Mouse (Mus musculus): Measurements from ENCODE around the gene Btrc. TPM values are rescaled to one million over a fixed set of nuclear protein-coding genes. Genes with fewer than 3 reads are reported as not detected.
"Not testable (repeated sequence)": the region's sequence is repeated elsewhere in the genome, so short reads cannot be mapped to it uniquely, and the experiment has no call there.

Btrc gene
- polyA plus RNA-seq (2016; fragmentation: Nextera tagmentation; extraction: Ambion mirVana), result 43.1 and 57.5 TPM in 2 replicates

GRCm38 (mm10) chr19:45363384-45363926 lies at the start of gene Btrc:
Btrc (plus strand) TSS chr19:45363734.
- peaks cover 15% of the 10 kb centered on the region for H3K4me1 ChIP-seq
- under 1% methylated on average over 42 of the region's 42 CpGs for WGBS
- peaks cover 10% of the 10 kb centered on the region; the same call in 1 of the 2 replicates for H3K36me3 ChIP-seq
- no peaks in the 10 kb centered on the region for H3K9me3 ChIP-seq (replicated peaks)
- DNase-seq (ENCODE audit: low spot score), result peak; percentile 100
- H3K4me3 ChIP-seq, result peak within 1 kb of the TSS; percentile 68
- no peaks in the 10 kb centered on the region for H3K27me3 ChIP-seq (ENCODE audit: low read depth, poor library complexity, severe bottlenecking)
- peak within 1 kb of the TSS; percentile 93 for H3K27ac ChIP-seq (replicated peaks)

- H3K27ac ChIP-seq (replicated peaks), result no peak overlapping the region
- H3K27me3 ChIP-seq (ENCODE audit: low read depth, poor library complexity, severe bottlenecking), result peaks cover 91% of the 10 kb centered on the region
Measured at GRCm38 (mm10) chr19:45317473-45317882, 46.1 kb upstream of the Btrc start.

GRCm38 (mm10) chr19:45321062-45321461 lies 42.5 kb upstream of the Btrc start:
- no peak for DNase-seq (ENCODE audit: low spot score)
- Histone ChIP-seq H3K9me3 (replicated peaks) (no peaks in the 10 kb centered on the region), H3K36me3 (no peaks in the 10 kb centered on the region), H3K27ac (replicated peaks) (no peak overlapping the region), H3K4me1 (peaks cover 14% of the 10 kb centered on the region), H3K4me3 (no peak overlapping the region), H3K27me3 (ENCODE audit: low read depth, poor library complexity, severe bottlenecking) (peaks cover 58% of the 10 kb centered on the region)
- WGBS, result 85% methylated on average over 5 of the region's 5 CpGs

More at GRCm38 (mm10) chr19:45317473-45317882, 46.1 kb upstream of the Btrc start:
- H3K9me3 ChIP-seq (replicated peaks), result no peaks in the 10 kb centered on the region
- no peak overlapping the region for H3K4me3 ChIP-seq
- no peak for DNase-seq (ENCODE audit: low spot score)
- WGBS, result 44% methylated on average over 13 of the region's 13 CpGs
- H3K4me1 ChIP-seq, result peaks cover 26% of the 10 kb centered on the region
- no peaks in the 10 kb centered on the region for H3K36me3 ChIP-seq

GRCm38 (mm10) chr19:45329039-45329438 lies 34.5 kb upstream of the Btrc start:
- Histone ChIP-seq H3K27me3 (ENCODE audit: low read depth, poor library complexity, severe bottlenecking) (peaks cover 50% of the 10 kb centered on the region), H3K4me1 (peaks cover 26% of the 10 kb centered on the region), H3K9me3 (replicated peaks) (no peaks in the 10 kb centered on the region), H3K27ac (replicated peaks) (no peak overlapping the region), H3K36me3 (no peaks in the 10 kb centered on the region), H3K4me3 (no peak overlapping the region)
- WGBS, result 25% methylated on average over 3 of the region's 3 CpGs
- no peak for DNase-seq (ENCODE audit: low spot score)

GRCm38 (mm10) chr19:45329748-45330298 lies 33.7 kb upstream of the Btrc start:
- H3K27me3 ChIP-seq (ENCODE audit: low read depth, poor library complexity, severe bottlenecking), result peaks cover 50% of the 10 kb centered on the region
- peaks cover 26% of the 10 kb centered on the region for H3K4me1 ChIP-seq
- H3K4me3 ChIP-seq, result peak overlapping the region; percentile 38
- H3K36me3 ChIP-seq, result no peaks in the 10 kb centered on the region
- 0 out of 2 replicates have a peak overlapping the region, but pooled peaks have one; percentile 1 for H3K27ac ChIP-seq (replicated peaks)
- DNase-seq (ENCODE audit: low spot score), result peak; percentile 31
- no peaks in the 10 kb centered on the region for H3K9me3 ChIP-seq (replicated peaks)
- 4% methylated on average over 24 of the region's 24 CpGs for WGBS

- 85% methylated on average over 6 of the region's 6 CpGs for WGBS
- Histone ChIP-seq H3K4me1 (peaks cover 4% of the 10 kb centered on the region; the same call in 1 of the 2 replicates), H3K4me3 (no peak overlapping the region), H3K36me3 (no peaks in the 10 kb centered on the region), H3K9me3 (replicated peaks) (no peaks in the 10 kb centered on the region), H3K27me3 (ENCODE audit: low read depth, poor library complexity, severe bottlenecking) (peaks cover 5% of the 10 kb centered on the region), H3K27ac (replicated peaks) (no peak overlapping the region)
- DNase-seq (ENCODE audit: low spot score), result no peak
Measured at GRCm38 (mm10) chr19:45336718-45337117, 26.8 kb upstream of the Btrc start.

- Histone ChIP-seq H3K4me3 (no peak overlapping the region), H3K4me1 (peaks cover 4% of the 10 kb centered on the region; the same call in 1 of the 2 replicates), H3K27ac (replicated peaks) (no peak overlapping the region), H3K9me3 (replicated peaks) (no peaks in the 10 kb centered on the region), H3K27me3 (ENCODE audit: low read depth, poor library complexity, severe bottlenecking) (no peaks in the 10 kb centered on the region), H3K36me3 (no peaks in the 10 kb centered on the region)
- no peak for DNase-seq (ENCODE audit: low spot score)
- WGBS, result 83% methylated on average over 10 of the region's 10 CpGs
Measured at GRCm38 (mm10) chr19:45338182-45338581, 25.4 kb upstream of the Btrc start.

GRCm38 (mm10) chr19:45343941-45344340 lies 19.6 kb upstream of the Btrc start:
- WGBS, result 76% methylated on average over 5 of the region's 5 CpGs
- Histone ChIP-seq H3K27me3 (ENCODE audit: low read depth, poor library complexity, severe bottlenecking) (no peaks in the 10 kb centered on the region), H3K9me3 (replicated peaks) (no peaks in the 10 kb centered on the region), H3K36me3 (no peaks in the 10 kb centered on the region), H3K4me3 (no peak overlapping the region), H3K4me1 (no peaks in the 10 kb centered on the region), H3K27ac (replicated peaks) (no peak overlapping the region)
- no peak for DNase-seq (ENCODE audit: low spot score)

GRCm38 (mm10) chr19:45348188-45348587 lies 15.3 kb upstream of the Btrc start:
- Histone ChIP-seq H3K4me3 (no peak overlapping the region), H3K27ac (replicated peaks) (no peak overlapping the region), H3K36me3 (no peaks in the 10 kb centered on the region), H3K27me3 (ENCODE audit: low read depth, poor library complexity, severe bottlenecking) (peaks cover 15% of the 10 kb centered on the region), H3K4me1 (no peaks in the 10 kb centered on the region), H3K9me3 (replicated peaks) (no peaks in the 10 kb centered on the region)
- 79% methylated on average over 4 of the region's 4 CpGs for WGBS
- no peak for DNase-seq (ENCODE audit: low spot score)

- no peaks in the 10 kb centered on the region for H3K4me1 ChIP-seq
- H3K9me3 ChIP-seq (replicated peaks), result no peaks in the 10 kb centered on the region
- H3K27ac ChIP-seq (replicated peaks), result no peak overlapping the region
- no peak overlapping the region for H3K4me3 ChIP-seq
- 67% methylated on average over 12 of the region's 12 CpGs for WGBS
- H3K27me3 ChIP-seq (ENCODE audit: low read depth, poor library complexity, severe bottlenecking), result peaks cover 15% of the 10 kb centered on the region
- DNase-seq (ENCODE audit: low spot score), result no peak
- H3K36me3 ChIP-seq, result no peaks in the 10 kb centered on the region
Measured at GRCm38 (mm10) chr19:45350456-45350855, 13.1 kb upstream of the Btrc start.

GRCm38 (mm10) chr19:45352706-45353105 lies 10.8 kb upstream of the Btrc start:
- H3K27ac ChIP-seq (replicated peaks); H3K36me3 ChIP-seq; H3K4me1 ChIP-seq; DNase-seq (ENCODE audit: low spot score); H3K9me3 ChIP-seq (replicated peaks); H3K4me3 ChIP-seq: not testable (repeated sequence)
- peaks cover 15% of the 10 kb centered on the region for H3K27me3 ChIP-seq (ENCODE audit: low read depth, poor library complexity, severe bottlenecking)
- WGBS, result 89% methylated on average over 7 of the region's 7 CpGs

GRCm38 (mm10) chr19:45355678-45356077 lies 7.9 kb upstream of the Btrc start:
- Histone ChIP-seq H3K4me1 (no peaks in the 10 kb centered on the region), H3K27ac (replicated peaks) (no peak overlapping the region), H3K27me3 (ENCODE audit: low read depth, poor library complexity, severe bottlenecking) (0 out of 2 replicates have a peak, but pooled peaks cover 2% of the 10 kb centered on the region), H3K4me3 (no peak overlapping the region), H3K36me3 (no peaks in the 10 kb centered on the region), H3K9me3 (replicated peaks) (no peaks in the 10 kb centered on the region)
- DNase-seq (ENCODE audit: low spot score), result no peak
- WGBS, result 86% methylated on average over 6 of the region's 6 CpGs

- not testable (repeated sequence) for H3K4me3 ChIP-seq; H3K36me3 ChIP-seq; DNase-seq (ENCODE audit: low spot score); H3K4me1 ChIP-seq; H3K27ac ChIP-seq (replicated peaks); H3K9me3 ChIP-seq (replicated peaks); H3K27me3 ChIP-seq (ENCODE audit: low read depth, poor library complexity, severe bottlenecking)
- WGBS, result 81% methylated on average over 6 of the region's 6 CpGs
Measured at GRCm38 (mm10) chr19:45356868-45357267, 6.7 kb upstream of the Btrc start.
